Mouse (Mus musculus): Measurements from ENCODE around the gene Gapvd1.

Gene Gapvd1

DNA sequence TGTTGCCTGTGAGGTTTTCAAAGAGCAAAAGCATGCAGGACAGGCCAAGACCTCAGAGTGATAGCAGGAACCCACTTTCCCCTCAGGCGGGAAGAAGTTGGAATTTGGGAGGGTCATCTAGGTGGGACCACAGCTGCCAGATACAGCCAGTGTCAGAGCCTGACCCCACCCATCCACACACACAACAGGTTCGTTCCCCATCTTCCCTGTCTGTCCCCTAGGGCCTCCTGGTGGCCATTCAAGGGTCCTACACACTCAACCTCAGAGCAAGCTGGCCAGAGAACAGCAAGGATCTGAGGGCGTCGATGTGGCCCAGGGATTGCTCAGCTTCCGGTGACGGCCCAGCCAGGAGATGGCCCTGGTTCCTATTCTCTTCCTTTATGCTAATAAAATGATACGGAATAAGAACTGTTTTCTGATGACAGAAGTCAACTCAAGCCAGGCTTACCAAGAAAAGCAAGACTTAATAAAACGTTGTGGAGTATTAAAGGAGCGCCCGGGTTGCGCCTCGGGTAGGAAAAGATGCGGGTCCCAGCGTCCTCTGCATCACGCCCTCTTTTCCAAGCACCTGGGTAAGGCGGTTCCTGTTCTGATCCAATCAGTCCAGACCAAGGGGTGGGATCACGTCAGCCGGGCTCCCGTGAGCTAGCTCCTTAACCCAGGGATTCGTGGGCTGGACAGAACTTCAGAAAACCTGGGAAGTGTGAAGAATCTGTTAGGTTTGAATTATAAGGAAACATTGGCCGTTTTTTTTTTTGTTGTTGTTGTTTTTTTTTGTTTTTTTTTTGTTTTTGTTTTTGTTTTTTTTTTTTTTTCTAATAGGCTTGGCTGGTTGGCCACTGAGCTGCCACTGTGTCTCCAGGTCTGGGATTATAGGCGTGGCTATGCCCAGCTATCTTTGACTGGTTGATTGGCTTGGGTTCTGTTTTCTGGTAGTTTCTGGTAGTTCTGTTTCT, 110.2 kb downstream of the Gapvd1 start:
- in situ Hi-C loops (cut with MboI; ENCODE audit: unreplicated experiment in 2 of 2): loop anchor here (5.0 kb wide), 4 partner anchors 618 to 903 kb away; no protein-coding TSS in a partner anchor

DNA sequence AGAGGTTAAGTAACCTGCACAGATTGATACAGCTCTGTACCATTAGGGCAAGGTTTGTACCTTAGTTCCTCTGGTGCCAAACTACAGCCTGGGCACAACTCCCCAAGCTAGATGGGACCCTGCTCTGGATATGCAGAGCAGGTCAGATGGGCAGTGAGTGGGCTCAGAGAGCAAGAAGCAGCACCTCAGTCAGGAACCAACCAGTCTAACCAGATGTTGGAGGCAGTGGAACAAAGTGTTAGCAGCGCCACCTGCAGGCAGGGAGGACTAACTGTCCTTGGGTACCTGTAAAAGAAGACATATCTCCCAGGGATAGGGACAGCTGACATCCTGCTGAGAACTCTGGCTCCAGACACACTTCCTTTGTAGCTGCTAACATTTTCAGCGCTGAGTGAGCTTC, 112.7 kb downstream of the Gapvd1 start:
- in situ Hi-C loops (cut with MboI; ENCODE audit: unreplicated experiment in 2 of 2): loop anchor here (5.0 kb wide), 4 partner anchors 615 to 900 kb away; no protein-coding TSS in a partner anchor

DNA sequence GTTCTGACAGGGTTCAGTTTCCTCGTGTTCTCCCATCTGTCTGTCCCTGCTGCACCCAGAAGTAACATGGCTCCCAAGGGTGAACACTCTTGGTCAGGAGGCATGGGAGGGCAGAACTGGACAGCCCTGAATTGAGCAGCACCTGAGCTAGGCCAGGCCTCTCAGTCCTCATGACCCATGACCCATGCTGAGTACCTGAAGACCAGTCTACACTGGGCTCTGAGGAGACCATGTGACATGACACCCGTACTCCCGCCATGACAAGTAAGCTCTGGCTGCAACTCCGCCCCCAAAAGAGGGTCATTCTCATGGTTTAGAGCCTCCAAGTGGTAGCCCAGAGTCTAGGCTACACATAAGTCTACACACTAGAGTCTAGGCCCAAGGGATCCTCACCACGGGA, 115.3 kb downstream of the Gapvd1 start:
- in situ Hi-C loops (cut with MboI; ENCODE audit: unreplicated experiment in 2 of 2): loop anchor here (5.0 kb wide), 4 partner anchors 612 to 897 kb away; no protein-coding TSS in a partner anchor

DNA sequence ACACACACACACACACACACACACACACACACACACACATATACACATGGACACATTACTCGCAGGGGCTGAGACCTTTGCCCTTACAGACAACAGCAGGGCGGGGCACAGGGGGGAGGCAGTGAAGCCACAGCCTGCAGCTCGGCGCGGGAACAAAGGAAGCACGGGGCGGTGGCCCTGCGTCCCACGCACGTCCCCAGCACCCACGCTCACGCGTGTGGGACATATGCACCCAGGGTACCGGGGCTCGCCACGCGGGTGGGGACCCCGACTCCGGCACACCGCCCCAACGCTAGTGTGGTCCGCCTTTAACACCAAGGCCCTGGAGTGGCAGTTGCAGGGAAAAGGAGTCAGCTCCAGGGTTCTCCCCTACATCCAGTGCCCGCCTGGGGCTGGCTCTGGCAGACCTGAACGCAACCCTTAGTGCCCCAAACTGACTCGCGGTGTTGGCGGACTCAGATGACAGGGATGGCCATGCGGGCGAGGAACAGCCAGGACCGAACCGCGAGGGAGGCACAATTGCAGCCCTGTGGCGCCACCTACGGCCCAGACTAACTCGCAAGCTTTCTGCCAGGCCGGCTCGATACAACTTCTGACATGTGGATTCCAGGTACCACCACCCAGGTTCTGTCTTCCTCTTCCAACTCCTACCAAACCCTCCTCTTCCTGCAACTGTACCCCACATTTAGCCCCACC, 115.9 kb downstream of the Gapvd1 start:
- in situ Hi-C loops (cut with MboI; ENCODE audit: unreplicated experiment in 2 of 2): no loop called here

DNA sequence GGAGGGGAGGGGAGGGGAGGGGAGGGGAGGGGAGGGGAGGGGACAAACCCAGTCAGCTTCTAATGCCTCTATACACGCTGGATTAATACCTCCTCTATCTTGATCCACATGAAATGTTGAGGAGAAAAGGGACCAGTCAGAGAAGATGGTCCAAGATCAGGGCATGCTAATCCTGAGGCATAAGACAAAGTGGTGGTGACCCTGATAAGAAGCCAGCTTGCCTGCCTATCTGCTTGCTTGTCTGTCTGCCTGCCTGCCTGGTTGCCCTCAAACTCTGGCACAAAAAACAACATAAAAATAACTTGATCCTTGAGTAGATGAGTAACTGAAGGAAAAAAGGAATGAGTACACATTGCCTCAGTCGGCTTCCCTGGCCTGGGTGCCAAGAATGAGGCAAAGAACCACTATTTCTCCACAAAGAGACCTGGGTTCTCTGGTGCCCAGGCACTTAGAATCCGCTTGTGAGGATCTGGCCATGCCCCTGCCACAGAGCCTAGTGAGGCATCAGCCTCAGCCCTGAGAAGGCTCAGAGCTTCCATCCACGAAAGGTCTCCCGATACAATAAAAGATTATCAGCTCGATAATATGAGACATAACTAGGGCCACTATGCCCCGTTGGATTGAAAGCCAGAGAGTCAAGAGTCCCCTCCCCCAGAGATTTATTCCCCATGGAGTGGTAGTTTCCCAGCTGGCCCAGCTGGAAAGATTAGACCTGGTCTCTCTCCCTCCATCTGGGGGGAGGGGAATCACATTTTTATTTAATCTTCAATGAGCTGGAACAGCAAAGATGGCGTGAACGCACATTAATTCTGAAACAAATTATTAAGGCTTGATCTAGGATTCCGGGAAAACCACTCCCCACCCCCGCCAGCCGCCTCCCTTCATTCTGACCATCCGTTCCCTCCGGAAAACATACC, 119.5 kb downstream of the Gapvd1 start:
- in situ Hi-C loops (cut with MboI; ENCODE audit: unreplicated experiment in 2 of 2): no loop called here

DNA sequence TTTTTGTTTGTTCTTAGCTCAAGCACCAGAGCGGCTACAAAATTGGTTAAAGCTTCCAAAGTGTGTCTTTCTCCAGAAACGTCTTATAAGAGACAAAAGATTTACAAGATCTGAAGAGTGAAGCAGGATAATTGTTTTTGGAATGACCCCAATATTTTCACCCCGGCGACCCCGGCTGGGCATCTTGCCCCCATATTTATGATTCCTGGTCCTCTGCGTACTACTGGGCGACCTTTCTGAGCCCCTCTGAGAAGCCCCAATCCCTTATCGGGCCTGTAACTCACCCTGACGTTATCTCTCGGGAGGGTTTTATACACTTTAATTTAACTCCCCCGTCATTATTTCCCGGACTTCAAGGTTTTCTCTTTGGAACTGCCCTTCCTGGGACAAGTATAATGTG, 123.0 kb downstream of the Gapvd1 start:
- in situ Hi-C loops (cut with MboI; ENCODE audit: unreplicated experiment in 2 of 2): no loop called here

DNA sequence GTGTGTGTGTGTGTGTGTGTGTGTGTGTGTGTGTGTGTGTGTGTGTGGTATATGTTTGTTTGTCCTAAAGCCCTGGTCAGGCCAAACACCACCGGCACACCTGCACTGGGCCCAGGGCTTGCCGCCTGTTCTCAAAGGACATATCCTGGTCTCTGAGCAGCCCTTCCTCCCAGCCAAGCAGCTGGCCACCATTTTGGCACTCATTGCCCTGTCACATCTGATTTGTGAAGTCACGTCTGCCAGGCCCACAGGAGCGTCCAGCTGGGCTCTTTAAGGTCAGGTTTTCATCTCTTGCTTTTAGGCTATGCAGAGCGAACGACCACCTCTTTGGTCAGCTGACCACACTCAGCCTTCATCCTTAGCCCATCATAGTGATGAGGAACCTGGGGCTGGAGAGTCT, 124.6 kb downstream of the Gapvd1 start:
- in situ Hi-C loops (cut with MboI; ENCODE audit: unreplicated experiment in 2 of 2): no loop called here

DNA sequence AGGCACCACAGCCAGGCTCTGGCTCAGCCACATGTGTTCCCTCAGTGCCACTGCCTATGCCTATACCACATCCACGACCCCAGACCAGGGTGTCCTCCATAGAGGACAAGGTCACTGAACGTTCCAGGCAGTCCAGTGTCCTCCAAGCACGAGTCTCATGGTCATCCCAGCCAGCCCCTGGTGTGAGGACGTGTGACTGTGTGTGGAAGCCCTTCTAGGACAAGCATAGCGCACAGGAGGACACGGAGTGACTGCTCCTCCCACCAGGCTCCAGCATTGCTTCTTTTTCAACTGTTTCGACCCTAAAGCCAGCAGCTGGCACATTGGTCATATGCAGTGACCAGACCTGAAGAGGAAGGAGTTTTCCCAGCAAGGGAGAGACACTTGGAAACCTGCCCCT, 125.3 kb downstream of the Gapvd1 start:
- in situ Hi-C loops (cut with MboI; ENCODE audit: unreplicated experiment in 2 of 2): no loop called here

DNA sequence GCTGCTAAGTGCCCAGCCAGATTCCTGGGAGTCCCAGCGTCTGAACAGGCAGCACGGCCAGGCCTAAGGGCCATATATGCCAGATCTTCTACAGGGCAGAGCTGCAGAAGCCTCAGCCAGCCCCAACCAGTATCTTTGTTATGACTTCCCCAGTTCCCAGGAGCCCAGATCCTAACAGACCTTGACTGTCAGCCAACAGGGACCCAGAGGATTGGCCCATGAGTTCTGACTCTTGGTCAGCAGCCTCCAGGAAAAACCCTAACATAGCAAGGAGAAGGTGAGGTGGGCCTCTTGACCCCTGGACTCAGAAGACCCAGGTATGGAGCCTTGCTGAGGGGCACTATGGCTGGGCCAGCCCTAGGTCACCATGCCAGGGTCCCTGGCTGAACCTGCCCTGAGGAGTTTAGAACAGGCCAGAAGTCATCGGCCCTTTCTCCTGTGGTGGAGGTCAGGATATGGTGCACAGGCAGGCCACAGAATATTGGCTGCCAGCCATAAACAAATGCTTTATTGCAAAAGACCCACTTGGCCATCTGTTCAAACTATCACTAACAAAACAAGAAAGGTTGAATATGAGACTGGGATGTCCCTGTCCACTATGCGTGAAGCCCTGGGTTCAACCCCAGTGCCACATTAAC, 126.0 kb downstream of the Gapvd1 start:
- in situ Hi-C loops (cut with MboI; ENCODE audit: unreplicated experiment in 2 of 2): no loop called here

DNA sequence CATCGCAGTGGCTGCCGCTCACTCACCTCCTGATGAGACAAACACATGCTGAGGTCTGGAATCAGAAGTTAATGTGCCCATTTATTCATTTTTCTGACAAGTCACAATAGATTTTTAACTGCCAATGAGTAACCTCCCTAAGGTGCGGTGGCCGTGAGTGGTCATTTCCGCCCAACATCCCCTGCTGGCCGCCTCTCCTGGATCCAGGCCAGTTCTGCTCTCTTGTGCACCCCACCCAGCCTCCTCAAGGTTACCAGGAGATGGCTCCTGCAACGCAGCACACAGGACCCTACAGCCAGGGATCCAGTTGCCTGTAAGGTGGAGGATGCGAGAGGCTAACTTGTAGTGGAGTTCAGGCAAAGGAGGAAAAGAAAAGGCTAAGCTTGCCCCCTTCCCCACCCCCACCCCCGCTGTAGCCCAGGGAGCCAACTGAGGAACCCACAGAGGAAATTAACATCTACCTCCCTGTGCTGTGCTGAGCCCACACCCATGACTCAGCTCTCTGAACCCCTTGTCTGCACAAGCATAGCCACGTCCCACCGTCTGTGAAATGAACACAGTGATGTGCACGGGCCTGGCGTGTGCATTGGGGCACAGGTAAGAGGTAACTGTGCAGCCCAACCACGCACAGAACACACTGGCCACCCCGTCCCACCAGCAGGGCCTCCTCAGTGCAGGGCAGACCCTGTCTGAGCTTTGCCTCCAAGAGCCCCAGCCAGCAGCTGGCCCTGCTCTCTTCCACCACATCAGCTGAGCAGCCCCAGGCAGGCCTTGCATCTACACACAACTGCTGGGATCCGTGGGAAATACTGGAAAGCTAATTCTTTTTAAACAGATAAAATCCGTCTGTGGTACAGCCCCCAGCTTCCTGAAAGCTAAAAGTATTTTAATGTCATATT, 127.5 kb downstream of the Gapvd1 start:
- in situ Hi-C loops (cut with MboI; ENCODE audit: unreplicated experiment in 2 of 2): no loop called here

All from v-Abl transformed pro-B cells (cell line).